In genomic region chr9:54699087-54699344, GRCm38 (mm10) we compare ENCODE assay signal across 8 mouse cellular contexts. TPM values are rescaled to one million over a fixed set of nuclear protein-coding genes. Genes with fewer than 3 reads are reported as not detected.
DNase-seq lines count a peak whose midpoint lies in the region; ATAC-seq and TF ChIP-seq lines count a peak whose summit lies in the region.

No protein-coding gene starts in this region.

- TF ChIP-seq POLR2A in heart, adult 2 months (IDR thresholded peaks at IDR 0.05; ENCODE audit: insufficient read depth, low read depth, low read length): no peak

- H3K4me1 ChIP-seq in heart, adult 2 months (ENCODE audit: control insufficient read depth, insufficient read depth, low read length): peaks cover 15% of the 10 kb centered on the region
- H3K4me1 ChIP-seq in E14TG2a.4 (replicated peaks; ENCODE audit: low read depth, low read length): peaks cover 16% of the 10 kb centered on the region
- peaks cover 12% of the 10 kb centered on the region for H3K4me1 ChIP-seq in forebrain, embryonic 15.5 days
- peaks cover 53% of the 10 kb centered on the region in 2 experiments for H3K4me1 ChIP-seq in liver, embryonic 14.5 days (replicated peaks; ENCODE audit: control insufficient read depth in 2 of 2, insufficient read depth in 2 of 2, low read length in 1 of 2)

- TF ChIP-seq CTCF in heart, adult 2 months (IDR thresholded peaks at IDR 0.05): no peak
- TF ChIP-seq CTCF in E14TG2a.4 (conservative IDR thresholded peaks at IDR 0.05; ENCODE audit: low read length): no peak
- no peak for TF ChIP-seq CTCF in liver, embryonic 14.5 days (IDR thresholded peaks at IDR 0.05; ENCODE audit: low read depth)

- H3K9me3 ChIP-seq in E14TG2a.4 (ENCODE audit: low read length): no peaks in the 10 kb centered on the region
- no peaks in the 10 kb centered on the region for H3K9me3 ChIP-seq in forebrain, embryonic 15.5 days
- H3K9me3 ChIP-seq in liver, embryonic 14.5 days (ENCODE audit: control insufficient read depth, low read length): no peaks in the 10 kb centered on the region

- peak overlapping the region; percentile 98 for H3K27ac ChIP-seq in heart, adult 2 months
- H3K27ac ChIP-seq in forebrain, embryonic 15.5 days (replicated peaks): no peak overlapping the region
- peak overlapping the region; percentile 96 for H3K27ac ChIP-seq in liver, embryonic 14.5 days

- H3K4me3 ChIP-seq in heart, adult 2 months: peak overlapping the region; percentile 91
- peak overlapping the region; percentile 79 for H3K4me3 ChIP-seq in E14TG2a.4 (replicated peaks; ENCODE audit: low read length)
- peak overlapping the region; percentile 77 for H3K4me3 ChIP-seq in forebrain, embryonic 15.5 days
- H3K4me3 ChIP-seq in liver, embryonic 14.5 days (ENCODE audit: insufficient read depth in 1 of 2, low read depth in 2 of 2, low read length in 2 of 2): peak overlapping the region; percentile 73 to 97

- no peak for TF ChIP-seq EP300 in heart, adult 2 months (IDR thresholded peaks at IDR 0.05; ENCODE audit: insufficient read depth, low read depth, low read length)
- no peak for TF ChIP-seq EP300 in liver, embryonic 14.5 days (IDR thresholded peaks at IDR 0.05; ENCODE audit: low read depth)

- peaks cover 25% of the 10 kb centered on the region for H3K36me3 ChIP-seq in heart, adult 2 months (ENCODE audit: control insufficient read depth, insufficient read depth, low read length)
- H3K36me3 ChIP-seq in E14TG2a.4 (ENCODE audit: insufficient read depth, low read length): no peaks in the 10 kb centered on the region
- H3K36me3 ChIP-seq in forebrain, embryonic 15.5 days: no peaks in the 10 kb centered on the region
- H3K36me3 ChIP-seq in liver, embryonic 14.5 days (replicated peaks; ENCODE audit: control insufficient read depth, insufficient read depth, low read depth): no peaks in the 10 kb centered on the region

- WGBS in heart, adult 2 months: 3% methylated on average over 27 of the region's 27 CpGs
- whole genome bisulfite sequencing in forebrain, embryonic 15.5 days: 4% methylated on average over 27 of the region's 27 CpGs
- WGBS in liver, embryonic 14.5 days (ENCODE audit: insufficient replicate concordance): 7% methylated on average over 27 of the region's 27 CpGs

- no peaks in the 10 kb centered on the region; the same call in 1 of the 2 replicates for H3K79me2 ChIP-seq in heart, adult 2 months (replicated peaks; ENCODE audit: control insufficient read depth, insufficient read depth, low read length)

- no peaks in the 10 kb centered on the region for H3K27me3 ChIP-seq in heart, adult 2 months (ENCODE audit: control insufficient read depth, insufficient read depth, low read length)
- peaks cover 95% of the 10 kb centered on the region for H3K27me3 ChIP-seq in E14TG2a.4 (ENCODE audit: insufficient read depth, low read length)
- H3K27me3 ChIP-seq in forebrain, embryonic 15.5 days: peaks cover 3% of the 10 kb centered on the region; the same call in 1 of the 2 replicates
- H3K27me3 ChIP-seq in liver, embryonic 14.5 days (ENCODE audit: control insufficient read depth, insufficient read depth, low read length): peaks cover 14% of the 10 kb centered on the region

- DNase-seq in heart, adult 2 months: no peak
- no peak for DNase-seq in heart, postnatal 10 days
- no peak for DNase-seq in liver, embryonic 14.5 days (ENCODE audit: low read depth in 3 of 3, low spot score in 3 of 3)
- DNase-seq in ovary, postnatal 36 days (ENCODE audit: low spot score): no peak
- no peak for DNase-seq in adrenal gland, postnatal 10 days
- DNase-seq in kidney, postnatal 10 days: no peak

- H3K4me2 ChIP-seq in forebrain, embryonic 15.5 days (replicated peaks): peak overlapping the region; percentile 88
- peak overlapping the region; percentile 64 for H3K4me2 ChIP-seq in liver, embryonic 14.5 days (ENCODE audit: low read depth)

- intact Hi-C loops in heart, adult 2 months (cut with DNase I): no loop called here
- intact Hi-C loops in heart, postnatal 10 days (cut with DNase I): no loop called here

- ATAC-seq in forebrain, embryonic 15.5 days (replicated peaks): peak; percentile 42; the same call in 1 of the 2 replicates
- peak; percentile 32 for ATAC-seq in liver, embryonic 14.5 days (ENCODE audit: insufficient read depth)

- H3K9ac ChIP-seq in heart, adult 2 months (ENCODE audit: low read depth, low read length): peak overlapping the region; percentile 99
- H3K9ac ChIP-seq in forebrain, embryonic 15.5 days (replicated peaks): peak overlapping the region; percentile 70
- H3K9ac ChIP-seq in liver, embryonic 14.5 days (replicated peaks): peak overlapping the region; percentile 99

RNA-seq across cellular contexts. Expression of gene Dnaja4, which starts 0.3 kb away (rescaled TPM):
- total RNA-seq in heart, adult 2 months (2021): 10 to 100 TPM; 81.9 to 85.5 TPM
- 39.1 and 69.8 TPM in 2 replicates for polyA plus RNA-seq in heart, adult 2 months (2012; rRNA removed)
- 10 to 100 TPM; 44.1 to 53.9 TPM for total RNA-seq in heart, postnatal 10 days (2021)
- 5.0 and 6.5 TPM in 2 replicates for polyA plus RNA-seq in forebrain, embryonic 15.5 days (2015; fragmentation: Nextera tagmentation; extraction: Ambion mirVana)
- polyA plus RNA-seq in liver, embryonic 14.5 days (2012; rRNA removed): 11.9 and 16.4 TPM in 2 replicates
- polyA plus RNA-seq in liver, embryonic 14.5 days (2014; fragmentation: Nextera tagmentation; extraction: Ambion mirVana): 20.1 and 20.3 TPM in 2 replicates
- 10 to 100 TPM in 1 of 2 experiments, 1 to 10 TPM in 1; 10.0 to 16.7 TPM for total RNA-seq in adrenal gland, postnatal 10 days (2021)

RNA-seq across cellular contexts. Expression of gene Wdr61, which starts 35.3 kb away (rescaled TPM):
- total RNA-seq in heart, adult 2 months (2021): 10 to 100 TPM; 29.0 to 29.6 TPM
- polyA plus RNA-seq in heart, adult 2 months (2012; rRNA removed): 21.3 and 37.7 TPM in 2 replicates
- 10 to 100 TPM; 39.7 to 45.6 TPM for total RNA-seq in heart, postnatal 10 days (2021)
- 121 and 123 TPM in 2 replicates for polyA plus RNA-seq in forebrain, embryonic 15.5 days (2015; fragmentation: Nextera tagmentation; extraction: Ambion mirVana)
- 34.8 and 50.6 TPM in 2 replicates for polyA plus RNA-seq in liver, embryonic 14.5 days (2012; rRNA removed)
- polyA plus RNA-seq in liver, embryonic 14.5 days (2014; fragmentation: Nextera tagmentation; extraction: Ambion mirVana): 106 and 108 TPM in 2 replicates
- 10 to 100 TPM; 74.9 to 78.8 TPM for total RNA-seq in adrenal gland, postnatal 10 days (2021)

RNA-seq across cellular contexts. Expression of gene Acsbg1, which starts 37.3 kb away (rescaled TPM):
- under 1 TPM; 0.30 to 0.31 TPM for total RNA-seq in heart, adult 2 months (2021)
- 0.70 and 0.85 TPM in 2 replicates for polyA plus RNA-seq in heart, adult 2 months (2012; rRNA removed)
- total RNA-seq in heart, postnatal 10 days (2021): under 1 TPM in 1 of 2 experiments, not detected in 1; 0.62 TPM
- 19.4 and 23.0 TPM in 2 replicates for polyA plus RNA-seq in forebrain, embryonic 15.5 days (2015; fragmentation: Nextera tagmentation; extraction: Ambion mirVana)
- 0.04 and 0.09 TPM in 2 replicates for polyA plus RNA-seq in liver, embryonic 14.5 days (2012; rRNA removed)
- polyA plus RNA-seq in liver, embryonic 14.5 days (2014; fragmentation: Nextera tagmentation; extraction: Ambion mirVana): 0.13 TPM in 1 of 2 replicates, not detected in the other
- 100 to 1,000 TPM in 1 of 2 experiments, 10 to 100 TPM in 1; 85.7 to 119 TPM for total RNA-seq in adrenal gland, postnatal 10 days (2021)

Comparison
In these comparisons a context has a peak if more than half of its experiments do, and no peak if none do; other contexts are left out.
1. RNA of gene Acsbg1, which starts 37.3 kb away (total RNA-seq): 85.7 to 119 TPM in adrenal gland, postnatal 10 days; 0.62 TPM in heart, postnatal 10 days and 0.30 to 0.31 TPM in heart, adult 2 months; every median in the first group is over 10 times any median in the second.
2. Peak in every context shown above with its lines, with median percentiles within 50 percentile points of each other: H3K4me3 ChIP-seq and H3K9ac ChIP-seq.